Mouse (Mus musculus): ENCODE measurements around the gene Cpne2.
A peak's percentile ranks its signal among the peaks of the same experiment; 100 is the strongest.

Cpne2 gene

GRCm38 (mm10) chr8:94532873-94533671 is at the start of gene Cpne2:
Cpne2 (plus strand) TSS chr8:94532990.
- peak; percentile 69 for DNase-seq (ENCODE audit: low spot score)

- DNase-seq (ENCODE audit: low spot score): peak; percentile 29
Measured at GRCm38 (mm10) chr8:94485288-94485687, 47.5 kb upstream of the Cpne2 start.

- DNase-seq (ENCODE audit: low spot score): peak; percentile 73
Measured at GRCm38 (mm10) chr8:94485882-94486281, 46.9 kb upstream of the Cpne2 start.

GRCm38 (mm10) chr8:94488016-94488415 is 44.8 kb upstream of the Cpne2 start:
- DNase-seq (ENCODE audit: low spot score): peak; percentile 21

GRCm38 (mm10) chr8:94489809-94490483 is 42.8 kb upstream of the Cpne2 start:
- DNase-seq (ENCODE audit: low spot score): no peak

GRCm38 (mm10) chr8:94492021-94492681 is 40.6 kb upstream of the Cpne2 start:
- peak; percentile 87 for DNase-seq (ENCODE audit: low spot score)

GRCm38 (mm10) chr8:94493240-94493639 is 39.5 kb upstream of the Cpne2 start:
- no peak for DNase-seq (ENCODE audit: low spot score)

GRCm38 (mm10) chr8:94515430-94516208 is 17.2 kb upstream of the Cpne2 start:
- DNase-seq (ENCODE audit: low spot score): no peak

GRCm38 (mm10) chr8:94516209-94516593 is 16.6 kb upstream of the Cpne2 start:
- no peak for DNase-seq (ENCODE audit: low spot score)

GRCm38 (mm10) chr8:94516766-94517165 is 16.0 kb upstream of the Cpne2 start:
- DNase-seq (ENCODE audit: low spot score): no peak

GRCm38 (mm10) chr8:94518331-94518730 is 14.5 kb upstream of the Cpne2 start:
- no peak for DNase-seq (ENCODE audit: low spot score)

GRCm38 (mm10) chr8:94519021-94519420 is 13.8 kb upstream of the Cpne2 start:
- no peak for DNase-seq (ENCODE audit: low spot score)

- DNase-seq (ENCODE audit: low spot score): no peak
Measured at GRCm38 (mm10) chr8:94521481-94521880, 11.3 kb upstream of the Cpne2 start.

GRCm38 (mm10) chr8:94522482-94522881 is 10.3 kb upstream of the Cpne2 start:
- no peak for DNase-seq (ENCODE audit: low spot score)

- no peak for DNase-seq (ENCODE audit: low spot score)
Measured at GRCm38 (mm10) chr8:94524554-94524953, 8.2 kb upstream of the Cpne2 start.

GRCm38 (mm10) chr8:94527178-94527577 is 5.6 kb upstream of the Cpne2 start:
- DNase-seq (ENCODE audit: low spot score): no peak

GRCm38 (mm10) chr8:94528245-94528644 is 4.5 kb upstream of the Cpne2 start:
- DNase-seq (ENCODE audit: low spot score): peak; percentile 55

GRCm38 (mm10) chr8:94529875-94530274 is 2.9 kb upstream of the Cpne2 start:
- DNase-seq (ENCODE audit: low spot score): no peak

GRCm38 (mm10) chr8:94530643-94531042 is 2.1 kb upstream of the Cpne2 start:
- no peak for DNase-seq (ENCODE audit: low spot score)

- DNase-seq (ENCODE audit: low spot score): no peak
Measured at GRCm38 (mm10) chr8:94532000-94532399, 790 bp upstream of the Cpne2 start.

- DNase-seq (ENCODE audit: low spot score): no peak
Measured at GRCm38 (mm10) chr8:94532525-94532872, 291 bp upstream of the Cpne2 start.

- no peak for DNase-seq (ENCODE audit: low spot score)
Measured at GRCm38 (mm10) chr8:94534612-94535011, 1.8 kb downstream of the Cpne2 start.
